In genomic region chr17:45329241-45329640, GRCm38 (mm10) we compare ENCODE assay signal across 28 mouse cellular contexts.
A peak's percentile ranks its signal among the peaks of the same experiment; 100 is the strongest.
DNase-seq lines count a peak whose midpoint lies in the region; ATAC-seq and TF ChIP-seq lines count a peak whose summit lies in the region.
"Had no signal": no experiment of that assay in that cellular context is flagged by ENCODE, and none has a peak within 500 bp of the region (broad histone marks: within the 10 kb centered on the region; RNA-seq: fewer than 3 reads in every experiment).

No protein-coding gene starts in this region.

- H3K27me3 ChIP-seq in midbrain, postnatal 0 days (ENCODE audit: insufficient read depth, low read length): no peaks in the 10 kb centered on the region
- no peaks in the 10 kb centered on the region for H3K27me3 ChIP-seq in midbrain, embryonic 10.5 days (ENCODE audit: low read depth, poor library complexity, severe bottlenecking)
- H3K27me3 ChIP-seq in kidney, embryonic 15.5 days: peaks cover 17% of the 10 kb centered on the region
- H3K27me3 ChIP-seq: forebrain, embryonic 13.5 days; liver, embryonic 15.5 days; lung, embryonic 15.5 days; midbrain, embryonic 13.5 days; Patski had no signal

- no peaks in the 10 kb centered on the region for H3K9me3 ChIP-seq in midbrain, postnatal 0 days (ENCODE audit: low read length)
- H3K9me3 ChIP-seq in midbrain, embryonic 10.5 days (replicated peaks): no peaks in the 10 kb centered on the region
- no peaks in the 10 kb centered on the region for H3K9me3 ChIP-seq in kidney, embryonic 15.5 days (replicated peaks)
- H3K9me3 ChIP-seq: forebrain, embryonic 13.5 days; hindbrain, embryonic 13.5 days; limb, embryonic 12.5 days; liver, embryonic 15.5 days; lung, embryonic 15.5 days; midbrain, embryonic 13.5 days had no signal

- no peak overlapping the region for H3K4me2 ChIP-seq in midbrain, postnatal 0 days (ENCODE audit: low read depth, low read length, poor library complexity, severe bottlenecking)
- no peak overlapping the region for H3K4me2 ChIP-seq in kidney, embryonic 15.5 days
- H3K4me2 ChIP-seq: forebrain, embryonic 13.5 days; heart, embryonic 11.5 days; hindbrain, embryonic 13.5 days; limb, embryonic 12.5 days; liver, embryonic 15.5 days; lung, embryonic 15.5 days; midbrain, embryonic 13.5 days had no signal

- H3K36me3 ChIP-seq in midbrain, postnatal 0 days (ENCODE audit: insufficient read depth, low read length): no peaks in the 10 kb centered on the region
- H3K36me3 ChIP-seq in midbrain, embryonic 10.5 days: no peaks in the 10 kb centered on the region
- no peaks in the 10 kb centered on the region for H3K36me3 ChIP-seq in kidney, embryonic 15.5 days
- H3K36me3 ChIP-seq: hindbrain, embryonic 13.5 days; limb, embryonic 12.5 days; liver, embryonic 15.5 days; lung, embryonic 15.5 days; midbrain, embryonic 13.5 days had no signal

- H3K4me3 ChIP-seq in midbrain, postnatal 0 days (ENCODE audit: low read depth, low read length): no peak overlapping the region
- H3K4me3 ChIP-seq in midbrain, embryonic 10.5 days: no peak overlapping the region
- H3K4me3 ChIP-seq in kidney, embryonic 15.5 days (replicated peaks): no peak overlapping the region
- H3K4me3 ChIP-seq: forebrain, embryonic 13.5 days; hindbrain, embryonic 13.5 days; limb, embryonic 12.5 days; liver, embryonic 15.5 days; lung, embryonic 15.5 days; midbrain, embryonic 13.5 days had no signal

- whole genome bisulfite sequencing in midbrain, postnatal 0 days: 76% methylated on average over 9 of the region's 9 CpGs
- WGBS in midbrain, embryonic 10.5 days: 89% methylated on average over 9 of the region's 9 CpGs
- WGBS in kidney, embryonic 15.5 days: 40% methylated on average over 9 of the region's 9 CpGs

- peak; percentile 21 for DNase-seq in embryo, embryonic 10 days (ENCODE audit: low spot score)
- no peak for DNase-seq in embryo, embryonic 9.5 days (ENCODE audit: extremely low spot score)
- peak; percentile 66 for DNase-seq in midbrain, postnatal 0 days (ENCODE audit: low spot score)
- no peak for DNase-seq in midbrain, embryonic 10.5 days (ENCODE audit: low spot score)
- DNase-seq in mesoderm, embryonic 11.5 days (ENCODE audit: low read depth, low spot score): peak; percentile 54
- no peak for DNase-seq in ovary, adult 18-20 months (ENCODE audit: low spot score)
- DNase-seq: adrenal gland, postnatal 10 days; cerebellum, adult 11-12 months; cerebellum, postnatal 25 days; gastrocnemius, postnatal 36 days; heart, adult 18-20 months; heart, postnatal 36 days; kidney, postnatal 25 days; lung, postnatal 36 days; right cerebral cortex, postnatal 4 days; thymus, adult 18-20 months; thymus, postnatal 36 days had no signal

- H3K27ac ChIP-seq in midbrain, postnatal 0 days (ENCODE audit: low read depth, low read length): no peak overlapping the region
- H3K27ac ChIP-seq in midbrain, embryonic 10.5 days (replicated peaks): no peak overlapping the region
- no peak overlapping the region for H3K27ac ChIP-seq in kidney, embryonic 15.5 days
- H3K27ac ChIP-seq: forebrain, embryonic 13.5 days; hindbrain, embryonic 13.5 days; limb, embryonic 12.5 days; liver, embryonic 15.5 days; lung, embryonic 15.5 days; midbrain, embryonic 13.5 days; stomach, postnatal 0 days had no signal

- H3K4me1 ChIP-seq in midbrain, postnatal 0 days (ENCODE audit: insufficient read depth, low read length): peaks cover 8% of the 10 kb centered on the region; the same call in 1 of the 2 replicates
- peaks cover 2% of the 10 kb centered on the region; the same call in 1 of the 2 replicates for H3K4me1 ChIP-seq in midbrain, embryonic 10.5 days
- H3K4me1 ChIP-seq in kidney, embryonic 15.5 days: no peaks in the 10 kb centered on the region
- H3K4me1 ChIP-seq: forebrain, embryonic 13.5 days; liver, embryonic 15.5 days; lung, embryonic 15.5 days had no signal

- no peak overlapping the region for H3K9ac ChIP-seq in midbrain, postnatal 0 days (replicated peaks; ENCODE audit: low read length, poor library complexity, severe bottlenecking)
- H3K9ac ChIP-seq in kidney, embryonic 15.5 days: no peak overlapping the region
- H3K9ac ChIP-seq: forebrain, embryonic 13.5 days; hindbrain, embryonic 13.5 days; limb, embryonic 12.5 days; liver, embryonic 15.5 days; lung, embryonic 15.5 days; midbrain, embryonic 13.5 days had no signal

- TF ChIP-seq CTCF in midbrain, postnatal 0 days (IDR thresholded peaks at IDR 0.05): no peak

- ATAC-seq in midbrain, postnatal 0 days (ENCODE audit: low FRiP score): no peak
- ATAC-seq in kidney, embryonic 15.5 days (replicated peaks; ENCODE audit: low FRiP score): no peak
- ATAC-seq: forebrain, embryonic 13.5 days; intestine, postnatal 0 days; midbrain, embryonic 13.5 days; Patski had no signal

Comparison
In these comparisons a context has a peak if more than half of its experiments do, and no peak if none do; other contexts are left out.
1. DNase-seq: peak in embryo, embryonic 10 days (single experiment), midbrain, postnatal 0 days (single experiment) and mesoderm, embryonic 11.5 days (single experiment); none in embryo, embryonic 9.5 days (single experiment), midbrain, embryonic 10.5 days (single experiment) and ovary, adult 18-20 months (single experiment).